Mouse (Mus musculus) embryo, embryonic 10.5 days (tissue): Measurements from ENCODE around the gene Ubac1.
A peak's percentile ranks its signal among the peaks of the same experiment; 100 is the strongest.

Experiments used
- DNase-seq: peaks from one replicate; pipeline ENCODE4 v3.0.0-alpha.2; 2015; ENCODE audit warnings: low spot score

Gene Ubac1

GRCm38 (mm10) chr2:26021561-26022257 is at the start of gene Ubac1:
Ubac1 (minus strand) TSS chr2:26021747.
- DNase-seq, result peak; percentile 93

- DNase-seq, result no peak
These were observed 47.0 kb upstream of the Ubac1 start for GRCm38 (mm10) chr2:26068592-26068991.

GRCm38 (mm10) chr2:26068175-26068574 is 46.6 kb upstream of the Ubac1 start:
- no peak for DNase-seq

- DNase-seq, result no peak
These were observed 45.0 kb upstream of the Ubac1 start for GRCm38 (mm10) chr2:26066527-26066926.

DNA sequence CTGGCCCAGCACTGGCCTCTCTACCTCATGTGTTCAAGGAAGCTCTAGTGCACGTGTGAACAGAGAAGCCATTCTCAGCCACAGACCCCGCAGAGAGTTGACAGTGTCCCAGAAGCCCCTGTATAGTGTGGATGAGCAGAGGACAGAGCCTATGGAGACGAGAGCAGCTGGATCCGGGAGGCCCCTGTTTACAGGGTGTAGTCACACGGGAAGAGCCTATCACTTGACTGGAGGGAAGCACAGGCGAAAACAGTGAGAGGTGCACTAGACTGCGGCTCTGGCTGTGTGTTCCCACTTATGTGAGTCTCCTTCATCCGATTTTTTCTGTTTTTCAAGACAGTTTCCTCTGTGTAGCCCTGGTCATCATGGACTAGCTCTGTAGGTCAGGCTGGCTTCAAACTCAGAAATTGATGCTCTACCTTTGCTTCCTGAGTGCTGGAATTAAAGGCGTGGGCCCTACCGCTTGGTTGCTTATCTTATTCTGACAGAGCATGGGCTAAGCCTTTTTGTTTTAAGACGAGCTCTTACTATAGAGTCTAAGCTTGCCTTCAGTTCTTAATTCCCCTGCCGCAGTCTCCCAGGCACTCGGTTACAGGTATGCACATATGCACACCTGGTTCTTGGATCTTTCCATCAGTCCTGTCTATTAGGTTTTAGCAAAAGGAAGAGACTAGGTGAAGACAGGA is 41.3 kb upstream of the Ubac1 start:
- no peak for DNase-seq

- DNase-seq, result no peak
These were observed 40.7 kb upstream of the Ubac1 start for GRCm38 (mm10) chr2:26062241-26062640.

DNA sequence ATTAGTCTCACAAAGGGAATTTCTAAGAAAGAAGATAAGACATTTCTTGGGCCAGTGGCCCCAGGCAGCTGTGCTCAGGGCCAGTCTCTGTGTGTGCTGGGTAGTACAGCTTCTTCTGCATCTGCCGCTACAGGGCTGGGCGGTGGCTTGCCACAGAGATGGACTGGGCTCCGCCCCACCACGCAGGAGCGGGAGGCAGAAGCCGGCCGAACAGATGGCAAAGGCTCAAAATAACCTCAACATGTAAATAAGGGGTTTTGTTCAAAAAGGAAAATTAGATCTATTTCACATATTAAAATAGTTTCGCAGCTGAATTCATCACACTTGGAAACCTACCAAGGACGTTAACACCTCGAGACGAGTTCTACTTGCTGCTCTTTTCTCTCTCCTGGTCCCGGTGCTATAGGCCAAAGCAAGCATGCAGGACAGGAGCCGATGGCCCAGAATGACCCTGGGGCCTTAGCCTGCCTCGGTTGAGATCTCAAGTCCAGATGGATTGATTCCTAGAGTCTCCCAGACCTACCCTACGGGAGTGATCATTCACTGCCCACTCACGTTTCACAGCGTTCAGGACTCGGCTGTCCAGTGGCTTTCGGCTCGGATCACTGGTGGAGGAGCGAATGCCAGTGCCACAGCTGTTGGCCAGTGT is 39.6 kb upstream of the Ubac1 start:
- DNase-seq, result no peak

- no peak for DNase-seq
These were observed 35.5 kb upstream of the Ubac1 start for GRCm38 (mm10) chr2:26057053-26057452.

DNA sequence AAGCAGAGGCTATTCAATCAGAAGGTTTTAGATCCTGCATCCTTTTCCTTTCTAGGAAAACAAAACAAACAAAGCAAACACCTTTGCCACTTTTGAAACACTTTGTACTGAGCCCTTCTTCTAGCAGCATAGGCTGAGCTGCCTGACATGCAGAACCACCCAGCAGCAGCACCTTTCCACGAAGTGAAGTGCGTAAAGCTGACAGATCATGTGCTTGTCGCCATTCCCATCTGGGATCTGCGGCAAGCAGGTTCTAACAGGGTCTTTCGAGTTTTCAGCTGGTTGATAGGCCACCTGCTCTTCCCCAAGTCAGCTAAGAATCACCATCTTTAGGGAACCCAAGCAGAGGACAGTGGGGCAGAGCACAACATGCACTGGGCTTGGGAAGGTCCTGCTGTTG is 34.7 kb upstream of the Ubac1 start:
- no peak for DNase-seq

DNA sequence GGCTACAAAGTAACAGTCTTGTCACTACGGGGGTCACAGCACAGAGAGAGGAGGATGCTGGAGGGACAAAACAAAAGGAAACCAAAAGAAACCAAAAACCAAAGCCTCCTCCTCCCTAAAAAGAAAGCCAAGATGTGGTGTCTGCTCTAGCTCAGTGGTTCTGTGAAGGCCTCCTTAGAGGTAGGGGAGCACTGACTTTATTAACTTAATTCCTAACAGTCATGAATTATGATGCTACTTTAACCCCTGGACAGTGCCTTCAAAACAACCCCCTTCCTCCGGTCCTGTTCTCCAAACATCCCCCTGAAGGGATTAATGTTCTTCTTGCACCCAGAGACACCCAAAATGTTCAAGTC is 34.2 kb upstream of the Ubac1 start:
- no peak for DNase-seq

- peak; percentile 89 for DNase-seq
These were observed 33.6 kb upstream of the Ubac1 start for GRCm38 (mm10) chr2:26055046-26055746.

DNA sequence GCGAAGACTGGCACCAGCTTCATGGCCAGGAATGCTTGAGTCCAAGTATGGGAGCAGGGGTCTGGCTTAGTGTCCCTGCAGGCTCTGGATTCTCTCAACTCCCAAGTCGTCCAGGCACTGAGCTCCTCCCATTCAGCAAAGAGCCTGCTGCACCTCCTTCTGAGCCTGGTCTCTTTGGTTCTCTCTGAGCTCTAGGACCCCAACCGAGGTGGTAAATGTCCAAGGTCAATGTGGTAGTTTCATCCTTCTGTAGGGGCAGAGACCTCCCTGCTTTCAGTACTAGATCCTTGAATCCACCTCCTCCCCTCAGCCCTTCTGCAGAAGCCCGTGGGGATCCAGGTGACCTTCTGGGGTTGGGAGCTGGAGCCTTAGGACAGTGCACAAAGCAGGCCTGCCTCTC is 31.3 kb upstream of the Ubac1 start:
- no peak for DNase-seq

GRCm38 (mm10) chr2:26048816-26049215 is 27.3 kb upstream of the Ubac1 start:
- no peak for DNase-seq

DNA sequence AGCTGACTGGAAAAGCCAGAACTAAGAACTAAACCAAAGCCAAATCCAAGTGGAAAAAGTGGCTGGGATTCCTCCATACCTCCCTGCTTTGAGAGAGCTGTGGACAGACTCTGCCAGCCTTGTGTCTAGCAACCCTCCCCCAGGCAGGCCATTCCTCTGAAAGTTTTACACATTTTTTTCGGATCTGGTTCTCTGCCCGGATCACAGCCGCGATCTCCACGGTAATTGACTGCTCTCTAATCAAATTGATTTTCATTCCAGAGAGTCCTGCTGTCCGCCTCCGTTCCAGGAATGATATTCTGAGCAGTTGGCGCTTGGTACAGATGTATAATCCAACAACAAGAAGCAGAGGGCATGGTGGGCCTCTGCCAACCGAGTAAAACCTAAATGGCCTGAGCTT is 22.7 kb upstream of the Ubac1 start:
- no peak for DNase-seq

DNA sequence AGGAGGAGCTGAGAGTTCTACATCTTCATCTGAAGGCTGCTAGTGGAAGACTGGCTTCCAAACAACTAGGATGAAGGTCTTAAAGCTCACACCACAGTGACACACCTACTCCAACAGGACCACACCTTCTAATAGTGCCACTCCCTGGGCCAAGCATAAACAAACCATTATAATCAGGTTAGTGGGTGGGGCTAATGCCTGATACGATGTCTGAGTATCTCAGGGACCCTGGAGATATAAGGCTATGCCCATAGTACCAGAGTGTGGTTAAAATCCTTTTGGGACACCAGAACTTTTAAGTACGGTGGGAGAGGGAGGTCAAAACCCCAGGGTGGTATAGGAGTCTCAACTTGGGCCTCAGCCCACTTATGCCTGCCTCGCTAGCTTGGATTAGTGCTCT is 21.1 kb upstream of the Ubac1 start:
- DNase-seq, result no peak

DNA sequence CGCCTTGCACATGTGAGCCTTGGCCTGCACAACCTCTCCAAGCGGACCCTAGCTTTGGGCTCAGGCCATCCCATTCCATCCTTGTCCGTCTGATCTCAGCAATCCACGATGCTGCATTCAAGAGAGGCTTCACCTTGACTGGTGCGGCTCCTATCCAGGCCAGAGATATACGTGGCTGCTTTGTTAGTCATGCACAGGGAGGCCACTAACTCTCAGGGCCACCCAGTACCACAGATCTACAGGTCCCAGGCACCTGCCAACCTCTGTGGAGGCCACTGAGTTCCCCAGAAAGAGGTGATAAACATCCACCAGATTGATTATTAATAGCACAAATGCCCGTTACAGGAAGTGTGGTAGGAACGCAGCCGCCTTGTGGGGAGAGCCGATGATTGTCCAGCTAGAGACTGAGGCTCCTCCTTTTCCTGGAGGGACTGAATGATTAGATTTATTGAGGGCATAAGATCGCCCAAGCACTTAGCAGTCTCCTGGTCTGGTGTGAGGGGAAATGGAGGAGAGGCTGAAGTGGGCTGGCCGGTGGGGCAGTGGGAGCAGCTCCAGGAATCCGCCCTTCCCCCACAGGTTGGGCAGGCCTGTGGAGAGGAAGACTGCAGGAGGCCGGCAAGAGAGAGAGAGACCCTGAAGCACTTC is 19.7 kb upstream of the Ubac1 start:
- DNase-seq, result peak; percentile 23

GRCm38 (mm10) chr2:26039951-26040350 is 18.4 kb upstream of the Ubac1 start:
- DNase-seq, result no peak

- no peak for DNase-seq
These were observed 15.8 kb upstream of the Ubac1 start for GRCm38 (mm10) chr2:26037386-26037785.

- no peak for DNase-seq
These were observed 12.9 kb upstream of the Ubac1 start for GRCm38 (mm10) chr2:26034344-26035050.

DNA sequence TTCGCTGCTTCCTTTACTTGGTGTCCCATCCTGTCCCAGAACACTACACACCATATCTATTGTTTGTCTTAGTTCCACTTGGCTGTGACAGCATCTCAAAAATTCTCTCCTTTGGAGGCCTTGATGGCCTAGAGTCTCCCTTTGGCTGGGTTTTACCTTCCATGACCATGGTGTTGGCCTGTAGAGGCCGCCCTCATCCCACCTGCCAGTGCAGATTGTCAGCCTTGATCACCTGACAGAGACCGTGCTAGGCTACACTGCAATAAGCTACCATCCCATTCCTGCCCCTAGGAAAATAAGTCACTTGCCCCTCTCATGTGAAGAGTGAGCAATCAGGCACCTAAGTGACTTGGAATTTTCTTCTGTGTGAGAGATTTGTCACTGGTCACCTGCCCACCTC is 8.7 kb upstream of the Ubac1 start:
- DNase-seq, result peak; percentile 19
